ENCODE assay signal across 18 mouse cellular contexts in genomic region chr17:63073342-63073741, GRCm38 (mm10).
"Had no signal": no experiment of that assay in that cellular context is flagged by ENCODE, and none has a peak within 500 bp of the region (broad histone marks: within the 10 kb centered on the region; RNA-seq: fewer than 3 reads in every experiment).

No protein-coding gene starts in this region.

- H3K4me2 ChIP-seq: lung, embryonic 15.5 days; midbrain, embryonic 12.5 days; neural tube, embryonic 12.5 days; stomach, embryonic 15.5 days had no signal

- DNase-seq: liver, postnatal 0 days; lung, adult 2 months; lung, postnatal 14 days; lung, postnatal 36 days; midbrain, embryonic 14.5 days; right cerebral cortex, postnatal 14 days; thymus, adult 2 months; thymus, postnatal 25 days; thymus, postnatal 4 days had no signal

- H3K4me3 ChIP-seq: lung, embryonic 15.5 days; megakaryocyte, embryonic 14.5 days; midbrain, embryonic 12.5 days; neural tube, embryonic 12.5 days; stomach, embryonic 15.5 days had no signal

- H3K27me3 ChIP-seq: lung, embryonic 15.5 days; megakaryocyte, embryonic 14.5 days; neural tube, embryonic 12.5 days; stomach, embryonic 15.5 days had no signal

- H3K9me3 ChIP-seq: lung, embryonic 15.5 days; megakaryocyte, embryonic 14.5 days; midbrain, embryonic 12.5 days; neural tube, embryonic 12.5 days; stomach, embryonic 15.5 days had no signal

- H3K27ac ChIP-seq: lung, embryonic 15.5 days; macrophage; midbrain, embryonic 12.5 days; neural tube, embryonic 12.5 days; stomach, embryonic 15.5 days; stomach, postnatal 0 days had no signal

- H3K9ac ChIP-seq: liver, postnatal 0 days; lung, embryonic 15.5 days; midbrain, embryonic 12.5 days; neural tube, embryonic 12.5 days; stomach, embryonic 15.5 days had no signal

- ATAC-seq: liver, postnatal 0 days; lung, postnatal 0 days; midbrain, embryonic 16.5 days had no signal

- H3K36me3 ChIP-seq: lung, embryonic 15.5 days; midbrain, embryonic 12.5 days; neural tube, embryonic 12.5 days; stomach, embryonic 15.5 days had no signal
